Mouse (Mus musculus) left cerebral cortex, adult 2 months (tissue): ENCODE results near the gene Grm7. TPM values are rescaled to one million over a fixed set of nuclear protein-coding genes. Genes with fewer than 3 reads are reported as not detected.

Source experiments
- DNase-seq, 2 experiments: peaks; one replicate each; pipeline ENCODE4 v3.0.0; 2021 to 2022; ENCODE audit warnings: low spot score in 2 of 2, mixed read lengths in 1 of 2; ENCODE audit errors: extremely low spot score in 1 of 2
- H3K27ac ChIP-seq: fragments of 200-600 bp; 2 replicates; pipeline ENCODE4 v1.8.1; 2022
- H3K4me3 ChIP-seq: fragments of 200-600 bp; 2 replicates; pipeline ENCODE4 v1.8.1; 2022
- CTCF ChIP-seq: fragments of 200-600 bp; IDR thresholded peaks from 2 replicates; pipeline ENCODE4 v1.8.1; 2022; ENCODE audit warnings: antibody characterized with exemption, mild to moderate bottlenecking, moderate library complexity
- intact Hi-C: fragments of 180-260 bp; cut with DNase I; formaldehyde crosslinking; loops from one replicate; pipeline ENCODE4 v1.15.1; 2025
- total RNA-seq, 2 experiments: library from RNA; stranded (reverse); gene quantifications; 2 replicates each; pipeline ENCODE4 v1.2.3; 2021

The Grm7 gene
- total RNA-seq, 2 experiments from 2014 or later, result 83.2 to 84.2 TPM

DNA sequence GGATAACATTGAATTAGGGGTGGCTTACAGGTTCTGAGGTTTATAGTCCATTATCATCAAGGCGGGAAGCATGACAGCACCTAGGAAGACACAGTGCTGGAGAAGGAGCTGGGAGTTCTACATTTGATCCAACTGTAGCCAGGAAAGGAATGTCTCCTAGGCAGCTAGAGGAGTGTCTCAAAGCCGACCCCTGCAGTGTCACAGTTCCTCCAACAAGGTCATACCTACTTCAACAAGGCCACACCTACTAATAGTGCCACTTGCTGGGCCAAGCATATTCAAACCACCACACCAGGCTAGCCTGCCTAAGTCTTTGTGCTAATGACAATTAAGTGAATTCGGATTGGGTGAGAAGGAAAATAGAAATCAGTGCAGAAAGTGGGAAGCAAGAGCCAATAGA is 965.0 kb downstream of the Grm7 start:
- no peak overlapping the region for H3K27ac ChIP-seq
- no peak for DNase-seq
- H3K4me3 ChIP-seq, result no peak overlapping the region
- TF ChIP-seq CTCF, result no peak
- intact Hi-C loops, result no loop called here

GRCm38 (mm10) chr6:111613834-111614233 is 968.5 kb downstream of the Grm7 start:
- no peak overlapping the region for H3K4me3 ChIP-seq

More at GRCm38 (mm10) chr6:111613834-111614233, 968.5 kb downstream of the Grm7 start:
- intact Hi-C loops, result no loop called here
- no peak for DNase-seq
- TF ChIP-seq CTCF, result no peak
- no peak overlapping the region for H3K27ac ChIP-seq
